Mouse (Mus musculus) midbrain, embryonic 12.5 days (tissue): Measurements from ENCODE around the gene Scp2. TPM values are rescaled to one million over a fixed set of nuclear protein-coding genes. Genes with fewer than 3 reads are reported as not detected.
"Not testable (repeated sequence)": the region's sequence is repeated elsewhere in the genome, so short reads cannot be mapped to it uniquely, and the experiment has no call there.

ENCODE experiments used
- ATAC-seq: fragments of 200-750 bp; cut with Nextera tagmentation; 2 replicates; pipeline ENCODE4 v1.8.0; 2017; ENCODE audit warnings: low read depth, moderate TSS enrichment, moderate library complexity; ENCODE audit not compliant: low FRiP score
- H3K27ac ChIP-seq: fragments of 300-500 bp; sonication (generic); replicated peaks from 2 replicates; pipeline ENCODE4 v1.5.1; 2016; ENCODE audit warnings: mild to moderate bottlenecking
- H3K27me3 ChIP-seq: fragments of 300-500 bp; sonication (generic); 2 replicates; pipeline ENCODE4 v1.6.1; 2016; ENCODE audit warnings: mild to moderate bottlenecking
- H3K36me3 ChIP-seq: fragments of 300-500 bp; sonication (generic); 2 replicates; pipeline ENCODE4 v1.6.1; 2016
- H3K4me1 ChIP-seq: fragments of 300-500 bp; sonication (generic); 2 replicates; pipeline ENCODE4 v1.6.1; 2016
- H3K4me2 ChIP-seq: fragments of 300-500 bp; sonication (generic); replicated peaks from 2 replicates; pipeline ENCODE4 v1.6.1; 2016; ENCODE audit warnings: mild to moderate bottlenecking, moderate library complexity
- H3K4me3 ChIP-seq: fragments of 300-500 bp; sonication (generic); 2 replicates; pipeline ENCODE4 v1.5.1; 2016; ENCODE audit warnings: mild to moderate bottlenecking
- H3K9ac ChIP-seq: fragments of 300-500 bp; sonication (generic); replicated peaks from 2 replicates; pipeline ENCODE4 v1.6.1; 2016; ENCODE audit warnings: mild to moderate bottlenecking, moderate library complexity
- H3K9me3 ChIP-seq: fragments of 300-500 bp; sonication (generic); 2 replicates; pipeline ENCODE4 v1.6.1; 2016; ENCODE audit warnings: mild to moderate bottlenecking
- WGBS: fragments of 180-500 bp; shearing (Covaris S2); methylation state at CpG from one replicate; pipeline ENCODE4 v1.1.7; 2016; 5-methylcytosine and 5-hydroxymethylcytosine counted together
- polyA plus RNA-seq: library from polyadenylated mRNA; unstranded; fragments of >200 nt; fragmentation: Nextera tagmentation; extraction: Ambion mirVana; gene quantifications from 2 replicates; pipeline ENCODE4 v1.2.1, GENCODE M21; 2016

Gene Scp2
- polyA plus RNA-seq, 1 experiment from 2014 or later, result 204 TPM

- H3K9ac ChIP-seq, result no peak overlapping the region
- no peaks in the 10 kb centered on the region for H3K4me1 ChIP-seq
- no peaks in the 10 kb centered on the region for H3K9me3 ChIP-seq
- H3K4me3 ChIP-seq, result no peak overlapping the region
- H3K27ac ChIP-seq, result no peak overlapping the region
- H3K27me3 ChIP-seq, result no peaks in the 10 kb centered on the region
- H3K4me2 ChIP-seq, result no peak overlapping the region
- ATAC-seq, result no peak
- 87% methylated on average over 6 of the region's 6 CpGs for WGBS
- no peaks in the 10 kb centered on the region for H3K36me3 ChIP-seq
Observed at GRCm38 (mm10) chr4:108092741-108093397, 51.9 kb downstream of the Scp2 start.

DNA sequence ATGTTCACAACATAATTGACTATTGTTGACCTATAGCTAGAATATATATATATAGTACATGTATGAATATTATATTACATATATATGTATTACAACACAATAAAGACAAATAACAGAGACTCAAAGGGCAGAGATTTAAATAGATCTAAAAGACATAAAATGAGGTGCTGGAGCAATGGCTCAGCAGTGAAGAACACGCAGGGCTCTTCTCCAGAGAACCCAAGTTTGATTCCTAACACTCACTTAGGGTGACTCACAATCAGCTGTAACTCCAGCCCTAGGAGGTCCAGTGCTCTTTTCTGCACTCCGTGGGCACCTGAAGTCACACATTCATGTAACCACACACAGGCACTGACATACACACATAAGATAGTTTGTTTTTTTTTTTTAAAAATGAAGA is 60.8 kb downstream of the Scp2 start:
- no peak overlapping the region for H3K4me3 ChIP-seq
- H3K4me1 ChIP-seq, result peaks cover 8% of the 10 kb centered on the region; the same call in 1 of the 2 replicates
- no peaks in the 10 kb centered on the region; the same call in 1 of the 2 replicates for H3K36me3 ChIP-seq
- 93% methylated on average over 2 of the region's 2 CpGs for WGBS
- no peak overlapping the region for H3K27ac ChIP-seq
- H3K9me3 ChIP-seq, result no peaks in the 10 kb centered on the region
- no peak overlapping the region for H3K4me2 ChIP-seq
- no peak overlapping the region for H3K9ac ChIP-seq
- H3K27me3 ChIP-seq, result no peaks in the 10 kb centered on the region
- ATAC-seq, result no peak

GRCm38 (mm10) chr4:108083032-108083735 is 61.6 kb downstream of the Scp2 start:
- Histone ChIP-seq H3K9me3 (no peaks in the 10 kb centered on the region), H3K27ac (no peak overlapping the region), H3K4me3 (no peak overlapping the region), H3K9ac (no peak overlapping the region), H3K36me3 (no peaks in the 10 kb centered on the region; the same call in 1 of the 2 replicates), H3K4me1 (peaks cover 8% of the 10 kb centered on the region; the same call in 1 of the 2 replicates), H3K4me2 (no peak overlapping the region), H3K27me3 (no peaks in the 10 kb centered on the region)
- ATAC-seq, result no peak
- WGBS, result 80% methylated on average over 6 of the region's 6 CpGs

- Histone ChIP-seq H3K27me3 (no peaks in the 10 kb centered on the region), H3K36me3 (no peaks in the 10 kb centered on the region; the same call in 1 of the 2 replicates), H3K9ac (no peak overlapping the region), H3K27ac (no peak overlapping the region), H3K4me2 (no peak overlapping the region), H3K9me3 (no peaks in the 10 kb centered on the region), H3K4me3 (no peak overlapping the region), H3K4me1 (peaks cover 8% of the 10 kb centered on the region; the same call in 1 of the 2 replicates)
- no peak for ATAC-seq
- WGBS, result 96% methylated on average over 2 of the region's 2 CpGs
Observed at GRCm38 (mm10) chr4:108082401-108082806, 62.4 kb downstream of the Scp2 start.

DNA sequence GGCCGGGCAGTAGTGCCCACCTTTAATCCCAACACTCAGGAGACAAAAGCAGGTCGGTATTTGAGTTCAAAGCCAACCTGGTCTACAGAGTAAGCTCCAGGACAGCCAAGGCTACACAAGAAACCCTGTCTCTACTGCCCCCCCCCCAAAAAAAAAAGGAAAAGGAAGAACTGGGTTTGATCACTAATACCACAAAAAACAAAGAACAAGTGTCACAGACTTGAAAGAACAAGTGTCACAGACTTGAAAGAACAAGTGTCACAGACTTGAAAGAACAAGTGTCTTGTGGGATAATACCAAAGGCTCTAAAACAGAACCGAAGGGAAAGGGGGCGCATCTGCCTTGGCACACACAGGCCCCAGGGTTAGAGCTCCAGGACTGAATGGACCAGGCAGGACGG is 63.9 kb downstream of the Scp2 start:
- Histone ChIP-seq H3K4me2 (no peak overlapping the region), H3K9ac (no peak overlapping the region), H3K4me1 (peaks cover 8% of the 10 kb centered on the region; the same call in 1 of the 2 replicates), H3K27ac (no peak overlapping the region), H3K36me3 (no peaks in the 10 kb centered on the region; the same call in 1 of the 2 replicates), H3K4me3 (no peak overlapping the region), H3K9me3 (no peaks in the 10 kb centered on the region), H3K27me3 (no peaks in the 10 kb centered on the region)
- WGBS, result 63% methylated on average over 5 of the region's 5 CpGs
- ATAC-seq, result no peak

GRCm38 (mm10) chr4:108079762-108080161 is 65.0 kb downstream of the Scp2 start:
- Histone ChIP-seq H3K27ac (peak overlapping the region; percentile 74; the same call in 1 of the 2 replicates), H3K27me3 (no peaks in the 10 kb centered on the region), H3K4me1 (peaks cover 8% of the 10 kb centered on the region; the same call in 1 of the 2 replicates), H3K4me3 (no peak overlapping the region), H3K9ac (no peak overlapping the region), H3K4me2 (no peak overlapping the region), H3K9me3 (no peaks in the 10 kb centered on the region), H3K36me3 (no peaks in the 10 kb centered on the region; the same call in 1 of the 2 replicates)
- ATAC-seq, result no peak
- WGBS, result 67% methylated on average over 2 of the region's 2 CpGs

GRCm38 (mm10) chr4:108079191-108079590 is 65.6 kb downstream of the Scp2 start:
- H3K9ac ChIP-seq, ATAC-seq: not testable (repeated sequence)
- 88% methylated on average over 15 of the region's 15 CpGs for WGBS

DNA sequence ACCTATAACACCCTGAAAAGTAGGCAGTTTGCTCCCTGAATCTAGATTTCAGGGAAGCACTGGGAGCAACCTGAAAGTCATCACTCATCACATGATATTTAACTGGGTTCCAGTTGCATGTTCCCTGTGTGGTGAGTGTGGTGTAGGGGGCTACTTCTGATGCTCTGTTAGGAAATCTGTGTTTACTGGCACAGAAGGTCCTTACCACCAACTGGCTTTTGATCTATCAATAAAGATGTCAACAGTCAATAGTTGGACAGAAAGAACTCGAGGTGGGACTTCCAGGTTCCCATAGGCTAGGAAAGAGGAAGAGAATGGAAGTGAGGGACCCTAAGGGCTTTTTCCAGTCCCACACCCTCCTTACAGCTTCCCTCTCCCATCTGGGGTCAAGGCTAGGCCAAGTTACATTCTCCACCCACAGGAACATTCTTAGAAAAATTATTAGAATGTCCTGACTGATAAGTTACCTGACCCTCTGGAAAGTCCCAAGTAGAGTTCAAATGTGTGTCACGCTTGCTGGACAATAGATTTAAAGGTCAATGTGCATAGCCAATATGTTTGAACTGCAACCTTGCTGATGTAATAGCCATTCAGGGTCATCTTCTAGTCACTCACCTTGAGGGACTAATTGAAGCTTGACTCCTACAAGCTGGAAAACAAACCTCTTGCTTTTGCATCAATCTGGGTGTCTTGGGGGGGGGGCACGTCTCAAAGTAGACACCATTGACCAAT is 67.4 kb downstream of the Scp2 start:
- ATAC-seq, result no peak

More at GRCm38 (mm10) chr4:108079191-108079590, 65.6 kb downstream of the Scp2 start:
- not testable (repeated sequence) for H3K4me2 ChIP-seq, H3K27ac ChIP-seq, H3K9me3 ChIP-seq, H3K4me3 ChIP-seq, H3K4me1 ChIP-seq, H3K36me3 ChIP-seq, H3K27me3 ChIP-seq

GRCm38 (mm10) chr4:108074204-108074823 is 70.5 kb downstream of the Scp2 start:
- Histone ChIP-seq H3K27me3 (no peaks in the 10 kb centered on the region), H3K27ac (no peak overlapping the region), H3K4me3 (no peak overlapping the region), H3K9me3 (no peaks in the 10 kb centered on the region), H3K9ac (no peak overlapping the region), H3K36me3 (no peaks in the 10 kb centered on the region), H3K4me2 (no peak overlapping the region), H3K4me1 (peaks cover 11% of the 10 kb centered on the region)
- WGBS, result 82% methylated on average over 3 of the region's 3 CpGs
- ATAC-seq, result no peak

More for the DNA sequence above, 67.4 kb downstream of the Scp2 start:
- Histone ChIP-seq H3K4me1 (peaks cover 8% of the 10 kb centered on the region; the same call in 1 of the 2 replicates), H3K27ac (no peak overlapping the region), H3K27me3 (no peaks in the 10 kb centered on the region), H3K4me3 (no peak overlapping the region), H3K4me2 (no peak overlapping the region), H3K9me3 (no peaks in the 10 kb centered on the region), H3K9ac (no peak overlapping the region), H3K36me3 (no peaks in the 10 kb centered on the region)
- 85% methylated on average over 3 of the region's 3 CpGs for WGBS

- Histone ChIP-seq H3K36me3 (peaks cover 7% of the 10 kb centered on the region; the same call in 1 of the 2 replicates), H3K4me2 (no peak overlapping the region), H3K27ac (no peak overlapping the region), H3K9me3 (no peaks in the 10 kb centered on the region), H3K4me3 (no peak overlapping the region), H3K9ac (no peak overlapping the region), H3K27me3 (no peaks in the 10 kb centered on the region), H3K4me1 (peaks cover 14% of the 10 kb centered on the region)
- 96% methylated on average over 3 of the region's 3 CpGs for WGBS
- 0 out of 2 replicates have a peak, but pooled peaks have one; percentile 35 for ATAC-seq
Observed at GRCm38 (mm10) chr4:108072086-108072485, 72.7 kb downstream of the Scp2 start.

DNA sequence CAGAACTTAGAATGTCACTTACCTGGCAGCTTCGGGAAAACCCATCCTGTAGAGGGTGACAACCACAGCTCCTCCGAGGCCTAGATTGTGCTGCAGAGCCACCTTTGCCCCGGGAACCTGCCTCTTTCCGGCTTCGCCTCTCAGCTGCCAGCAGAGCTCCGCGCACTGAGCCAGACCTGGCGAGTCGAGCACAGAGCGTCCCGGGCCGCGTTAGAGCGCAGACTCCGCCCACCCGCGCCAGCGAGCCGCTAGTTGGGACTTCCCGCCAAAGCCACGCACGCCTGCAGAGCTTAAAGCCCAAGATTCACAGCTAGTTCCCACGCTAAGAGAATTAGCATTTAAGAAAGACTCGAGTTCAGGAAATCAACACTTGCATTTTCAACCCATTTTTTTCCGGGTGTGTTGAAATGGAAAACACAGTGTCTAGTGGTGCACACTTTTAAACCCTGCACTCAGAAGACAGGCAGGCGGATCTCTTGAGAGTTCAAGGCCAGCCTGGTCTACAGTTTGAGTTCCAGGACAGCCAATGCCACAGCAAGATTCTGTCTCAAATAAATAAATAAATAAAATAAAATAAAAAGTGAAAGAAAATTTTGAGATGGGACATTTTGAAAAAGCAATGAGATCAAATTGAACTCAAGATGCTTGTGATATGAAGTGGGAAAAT is 73.4 kb downstream of the Scp2 start:
- no peaks in the 10 kb centered on the region for H3K27me3 ChIP-seq
- H3K36me3 ChIP-seq, result peaks cover 9% of the 10 kb centered on the region
- H3K9ac ChIP-seq, result peak overlapping the region; percentile 72
- peak overlapping the region; percentile 57 for H3K4me3 ChIP-seq
- H3K4me2 ChIP-seq, result peak overlapping the region; percentile 89
- WGBS, result 2% methylated on average over 26 of the region's 26 CpGs
- H3K4me1 ChIP-seq, result peaks cover 14% of the 10 kb centered on the region
- no peak overlapping the region for H3K27ac ChIP-seq
- ATAC-seq, result peak; percentile 96
- H3K9me3 ChIP-seq, result no peaks in the 10 kb centered on the region
